Mouse (Mus musculus): ENCODE measurements around the gene Usp35.

- no peak for TF ChIP-seq POLR2A (IDR thresholded peaks at IDR 0.05; ENCODE audit: borderline replicate concordance, insufficient read depth, low read length)
- TF ChIP-seq CTCF (IDR thresholded peaks at IDR 0.05; ENCODE audit: borderline replicate concordance, insufficient read depth, low read depth, low read length) = no peak
Observed at GRCm38 (mm10) chr7:97317706-97318105, 14.1 kb downstream of the Usp35 start.

Data from cerebellum, adult 2 months (tissue).